Mouse (Mus musculus) embryonic facial prominence, embryonic 12.5 days (tissue): ENCODE measurements at regions not wholly inside any gene's neighbourhood (a gene's known extent, or its start where the extent isn't known, plus 50 kb on each side); places are given as distances from the start of the nearest gene placed in this dataset.

ENCODE experiments used
- ATAC-seq: fragments of 200-750 bp; cut with Nextera tagmentation; 2 replicates; pipeline ENCODE4 v1.8.0; 2017; ENCODE audit not compliant: insufficient number of reproducible peaks, insufficient read depth, low FRiP score, low TSS enrichment
- H3K27ac ChIP-seq: fragments of 300-500 bp; sonication (generic); 2 replicates; pipeline ENCODE4 v1.5.1; 2016; ENCODE audit warnings: mild to moderate bottlenecking
- H3K27me3 ChIP-seq: fragments of 300-500 bp; sonication (generic); 2 replicates; pipeline ENCODE4 v1.6.1; 2016; ENCODE audit warnings: mild to moderate bottlenecking, moderate library complexity
- H3K36me3 ChIP-seq: fragments of 300-500 bp; sonication (generic); 2 replicates; pipeline ENCODE4 v1.6.1; 2016; ENCODE audit warnings: mild to moderate bottlenecking
- H3K4me1 ChIP-seq: fragments of 300-500 bp; sonication (generic); 2 replicates; pipeline ENCODE4 v1.6.1; 2016
- H3K4me2 ChIP-seq: fragments of 300-500 bp; sonication (generic); replicated peaks from 2 replicates; pipeline ENCODE4 v1.6.1; 2016; ENCODE audit warnings: mild to moderate bottlenecking, moderate library complexity
- H3K4me3 ChIP-seq: fragments of 300-500 bp; sonication (generic); 2 replicates; pipeline ENCODE4 v1.5.1; 2016; ENCODE audit warnings: mild to moderate bottlenecking
- H3K9ac ChIP-seq: fragments of 300-500 bp; sonication (generic); 2 replicates; pipeline ENCODE4 v1.6.1; 2016; ENCODE audit warnings: mild to moderate bottlenecking, moderate library complexity
- H3K9me3 ChIP-seq: fragments of 300-500 bp; sonication (generic); 2 replicates; pipeline ENCODE4 v1.6.1; 2016; ENCODE audit warnings: mild to moderate bottlenecking, moderate library complexity
- WGBS: fragments of 180-500 bp; shearing (Covaris S2); methylation state at CpG from one replicate; pipeline ENCODE4 v1.1.7; 2016; 5-methylcytosine and 5-hydroxymethylcytosine counted together

DNA sequence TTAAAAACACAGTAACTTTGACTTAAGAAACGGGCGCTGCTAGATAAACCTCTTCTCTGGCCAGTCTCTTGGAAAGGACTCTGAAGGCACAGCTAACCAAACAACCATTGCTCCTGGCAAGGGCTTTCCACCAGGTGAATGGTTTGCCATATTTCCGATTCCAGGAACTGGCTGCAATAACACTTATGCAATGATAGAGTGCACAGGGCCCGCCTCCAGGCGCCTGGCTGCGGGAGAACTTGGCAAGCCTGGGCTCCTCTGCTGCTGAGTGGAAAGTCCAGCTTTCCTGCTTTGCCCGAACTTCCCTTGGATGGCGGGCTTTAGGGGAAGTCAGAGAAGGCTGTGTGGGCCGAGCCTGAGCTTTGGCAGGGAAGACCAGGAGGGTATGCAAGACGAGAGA, 171.6 kb downstream of the Plpp3 start:
- no peak for ATAC-seq
- Histone ChIP-seq H3K27ac (no peak overlapping the region), H3K27me3 (no peaks in the 10 kb centered on the region), H3K4me2 (no peak overlapping the region), H3K36me3 (no peaks in the 10 kb centered on the region), H3K4me1 (no peaks in the 10 kb centered on the region), H3K4me3 (no peak overlapping the region), H3K9ac (no peak overlapping the region), H3K9me3 (no peaks in the 10 kb centered on the region)
- WGBS, result 80% methylated on average over 10 of the region's 10 CpGs

DNA sequence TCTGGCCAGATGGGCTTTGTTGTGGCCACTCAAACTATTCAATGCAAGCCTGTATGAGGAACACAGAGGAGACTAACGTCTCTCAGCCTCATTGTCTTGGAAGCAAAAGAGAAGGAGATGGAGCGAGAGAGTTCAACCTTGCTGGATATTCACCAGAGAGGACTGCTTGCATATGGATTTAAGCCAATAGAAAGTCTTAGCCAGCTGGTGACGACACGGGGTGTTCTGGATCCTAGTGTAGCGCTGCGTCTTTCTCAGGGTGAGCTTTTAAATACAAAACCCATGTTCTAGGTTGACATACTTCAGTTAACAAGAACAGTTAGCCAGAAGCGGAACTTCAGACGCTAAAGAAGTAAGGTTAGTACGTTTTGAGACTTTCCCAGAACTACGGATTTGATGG, 174.9 kb downstream of the Plpp3 start:
- no peaks in the 10 kb centered on the region for H3K36me3 ChIP-seq
- no peaks in the 10 kb centered on the region for H3K27me3 ChIP-seq
- no peak for ATAC-seq
- H3K27ac ChIP-seq, result no peak overlapping the region
- no peak overlapping the region for H3K4me3 ChIP-seq
- no peaks in the 10 kb centered on the region for H3K9me3 ChIP-seq
- no peaks in the 10 kb centered on the region for H3K4me1 ChIP-seq
- no peak overlapping the region for H3K4me2 ChIP-seq
- H3K9ac ChIP-seq, result no peak overlapping the region
- WGBS, result 92% methylated on average over 10 of the region's 10 CpGs

GRCm38 (mm10) chr4:105335872-105336271, 178.7 kb downstream of the Plpp3 start:
- Histone ChIP-seq H3K27ac (no peak overlapping the region), H3K4me2 (no peak overlapping the region), H3K4me1 (peaks cover 4% of the 10 kb centered on the region; the same call in 1 of the 2 replicates), H3K4me3 (no peak overlapping the region), H3K36me3 (no peaks in the 10 kb centered on the region), H3K27me3 (no peaks in the 10 kb centered on the region), H3K9ac (no peak overlapping the region), H3K9me3 (no peaks in the 10 kb centered on the region)
- no peak for ATAC-seq
- 50% methylated on average over 1 of the region's 1 CpGs for WGBS

GRCm38 (mm10) chr4:105336557-105336956, 179.4 kb downstream of the Plpp3 start:
- no peaks in the 10 kb centered on the region for H3K9me3 ChIP-seq
- no peaks in the 10 kb centered on the region for H3K36me3 ChIP-seq
- no peak overlapping the region for H3K27ac ChIP-seq
- H3K4me2 ChIP-seq, result no peak overlapping the region
- H3K27me3 ChIP-seq, result no peaks in the 10 kb centered on the region
- no peak overlapping the region for H3K9ac ChIP-seq
- WGBS, result 42% methylated on average over 4 of the region's 4 CpGs
- peaks cover 4% of the 10 kb centered on the region; the same call in 1 of the 2 replicates for H3K4me1 ChIP-seq
- H3K4me3 ChIP-seq, result no peak overlapping the region
- ATAC-seq, result no peak

- no peaks in the 10 kb centered on the region for H3K36me3 ChIP-seq
- no peak overlapping the region for H3K9ac ChIP-seq
- no peak overlapping the region for H3K4me3 ChIP-seq
- ATAC-seq, result no peak
- 72% methylated on average over 7 of the region's 7 CpGs for WGBS
- no peaks in the 10 kb centered on the region for H3K9me3 ChIP-seq
- H3K27ac ChIP-seq, result no peak overlapping the region
- H3K4me2 ChIP-seq, result no peak overlapping the region
- H3K4me1 ChIP-seq, result peaks cover 4% of the 10 kb centered on the region; the same call in 1 of the 2 replicates
- H3K27me3 ChIP-seq, result no peaks in the 10 kb centered on the region
Observed at GRCm38 (mm10) chr4:105338131-105338530, 181.0 kb downstream of the Plpp3 start.

DNA sequence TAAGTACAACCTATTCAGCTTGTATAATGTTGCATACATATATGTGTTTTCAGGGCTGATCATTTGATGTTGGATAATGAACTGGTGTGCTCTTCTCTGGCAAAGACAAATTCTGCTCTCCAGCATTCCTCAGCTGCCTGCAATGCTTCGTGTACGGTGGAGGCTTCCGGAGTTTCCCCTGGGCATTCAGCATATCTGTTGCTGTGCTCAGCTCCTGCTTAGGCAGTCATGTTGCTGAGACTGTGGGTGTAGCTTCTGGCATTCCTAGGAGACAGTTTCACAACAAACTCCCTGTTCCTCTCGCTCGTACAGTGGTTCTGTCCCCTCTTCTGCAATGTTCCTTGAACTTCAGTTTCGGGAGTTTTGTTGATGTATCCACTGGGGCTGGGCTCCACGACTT, 181.7 kb downstream of the Plpp3 start:
- no peaks in the 10 kb centered on the region for H3K36me3 ChIP-seq
- H3K9me3 ChIP-seq, result no peaks in the 10 kb centered on the region
- H3K27me3 ChIP-seq, result no peaks in the 10 kb centered on the region
- no peak for ATAC-seq
- H3K27ac ChIP-seq, result no peak overlapping the region
- H3K9ac ChIP-seq, result no peak overlapping the region
- H3K4me3 ChIP-seq, result no peak overlapping the region
- WGBS, result 53% methylated on average over 7 of the region's 7 CpGs
- H3K4me1 ChIP-seq, result peaks cover 4% of the 10 kb centered on the region; the same call in 1 of the 2 replicates
- H3K4me2 ChIP-seq, result no peak overlapping the region

- H3K4me1 ChIP-seq, result peaks cover 4% of the 10 kb centered on the region; the same call in 1 of the 2 replicates
- H3K27me3 ChIP-seq, result no peaks in the 10 kb centered on the region
- H3K9ac ChIP-seq, result no peak overlapping the region
- no peak overlapping the region for H3K27ac ChIP-seq
- H3K36me3 ChIP-seq, result no peaks in the 10 kb centered on the region
- no peaks in the 10 kb centered on the region for H3K9me3 ChIP-seq
- no peak overlapping the region for H3K4me2 ChIP-seq
- no peak for ATAC-seq
- H3K4me3 ChIP-seq, result no peak overlapping the region
- WGBS, result 88% methylated on average over 7 of the region's 7 CpGs
Observed at GRCm38 (mm10) chr4:105341274-105341673, 184.1 kb downstream of the Plpp3 start.

GRCm38 (mm10) chr4:105346846-105347245, 189.7 kb downstream of the Plpp3 start:
- H3K36me3 ChIP-seq, result no peaks in the 10 kb centered on the region
- no peak for ATAC-seq
- H3K4me1 ChIP-seq, result peaks cover under 1% of the 10 kb centered on the region; the same call in 1 of the 2 replicates
- no peak overlapping the region for H3K4me2 ChIP-seq
- no peaks in the 10 kb centered on the region for H3K9me3 ChIP-seq
- no peak overlapping the region for H3K4me3 ChIP-seq
- H3K9ac ChIP-seq, result no peak overlapping the region
- no peak overlapping the region for H3K27ac ChIP-seq
- 93% methylated on average over 8 of the region's 8 CpGs for WGBS
- H3K27me3 ChIP-seq, result no peaks in the 10 kb centered on the region

DNA sequence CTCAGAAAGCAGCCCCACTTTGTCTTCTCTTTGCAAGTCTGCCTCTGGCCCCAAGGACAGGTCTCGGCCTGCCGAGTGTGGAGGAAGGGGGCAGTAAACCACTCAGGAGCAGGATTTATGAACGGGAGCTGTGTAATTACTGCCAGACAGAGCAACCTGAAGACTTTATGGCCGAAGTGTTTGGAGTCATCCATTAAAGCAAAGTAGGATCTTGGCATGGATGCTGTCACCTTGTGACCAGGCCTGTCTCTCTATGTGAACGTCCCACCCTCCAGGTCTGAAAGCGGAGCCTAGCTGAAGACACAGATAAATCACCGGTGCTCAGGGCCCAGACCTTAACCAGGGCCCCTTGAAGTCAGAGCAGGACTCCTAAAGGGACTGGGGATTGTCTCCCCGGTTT, 190.8 kb downstream of the Plpp3 start:
- Histone ChIP-seq H3K36me3 (no peaks in the 10 kb centered on the region), H3K27me3 (no peaks in the 10 kb centered on the region), H3K27ac (no peak overlapping the region), H3K9ac (no peak overlapping the region), H3K4me2 (no peak overlapping the region), H3K9me3 (no peaks in the 10 kb centered on the region), H3K4me3 (no peak overlapping the region), H3K4me1 (peaks cover 7% of the 10 kb centered on the region; the same call in 1 of the 2 replicates)
- ATAC-seq, result no peak
- WGBS, result 55% methylated on average over 8 of the region's 8 CpGs

DNA sequence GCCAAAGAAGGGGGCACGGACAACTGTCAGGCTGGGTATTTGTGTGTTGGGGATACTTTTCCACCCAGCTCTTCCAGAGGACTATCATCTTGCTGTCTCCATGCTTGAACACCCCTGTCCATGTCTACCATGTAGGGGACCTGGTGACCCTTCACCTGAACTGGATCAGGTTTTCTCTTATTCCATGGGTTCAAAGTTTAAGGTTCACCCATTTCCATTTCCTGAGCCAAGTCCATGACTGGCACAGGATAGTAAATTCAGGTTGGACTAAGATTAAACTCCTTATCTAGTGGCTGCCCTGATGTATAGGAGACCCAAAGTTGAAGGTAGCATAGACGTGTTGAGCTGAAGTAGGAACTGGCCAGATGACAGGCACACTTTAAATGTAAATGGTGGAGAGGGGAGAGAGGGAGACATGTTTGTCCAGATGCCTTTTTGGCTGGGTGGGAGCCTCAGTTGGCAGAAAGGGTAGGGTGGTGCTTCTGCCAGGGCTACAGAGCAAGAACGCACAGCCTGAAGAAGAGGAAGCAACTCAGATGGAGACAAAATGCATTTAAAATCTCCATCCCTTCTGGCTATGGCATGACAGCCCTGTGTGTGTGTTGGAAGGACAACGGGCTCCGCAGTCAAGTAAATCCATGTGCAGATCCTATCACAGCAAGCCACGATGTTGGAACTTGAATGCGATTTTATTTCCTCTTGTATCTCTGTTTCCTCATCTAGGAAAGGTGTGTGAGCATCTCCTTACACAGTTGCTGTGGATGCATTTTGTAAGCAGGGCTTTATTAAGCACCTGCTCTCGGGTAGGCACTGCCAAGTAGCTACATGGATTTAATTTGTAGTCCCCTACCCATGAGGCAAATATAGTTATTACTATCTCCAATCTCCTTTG, 192.4 kb downstream of the Plpp3 start:
- Histone ChIP-seq H3K27me3 (no peaks in the 10 kb centered on the region), H3K27ac (no peak overlapping the region), H3K9me3 (no peaks in the 10 kb centered on the region), H3K4me2 (no peak overlapping the region), H3K9ac (no peak overlapping the region), H3K36me3 (no peaks in the 10 kb centered on the region), H3K4me3 (no peak overlapping the region), H3K4me1 (peaks cover 7% of the 10 kb centered on the region; the same call in 1 of the 2 replicates)
- WGBS, result 91% methylated on average over 8 of the region's 8 CpGs
- ATAC-seq, result no peak

- WGBS, result 41% methylated on average over 7 of the region's 7 CpGs
- Histone ChIP-seq H3K4me3 (no peak overlapping the region), H3K27ac (0 out of 2 replicates have a peak overlapping the region, but pooled peaks have one; percentile 4), H3K9me3 (no peaks in the 10 kb centered on the region), H3K4me2 (no peak overlapping the region), H3K9ac (no peak overlapping the region), H3K4me1 (peaks cover 7% of the 10 kb centered on the region; the same call in 1 of the 2 replicates), H3K27me3 (no peaks in the 10 kb centered on the region), H3K36me3 (no peaks in the 10 kb centered on the region)
- ATAC-seq, result no peak
Observed at GRCm38 (mm10) chr4:105352342-105352741, 195.2 kb downstream of the Plpp3 start.

- no peak overlapping the region for H3K4me2 ChIP-seq
- 76% methylated on average over 3 of the region's 3 CpGs for WGBS
- H3K9ac ChIP-seq, result no peak overlapping the region
- no peak for ATAC-seq
- H3K27ac ChIP-seq, result no peak overlapping the region
- H3K4me1 ChIP-seq, result peaks cover 7% of the 10 kb centered on the region; the same call in 1 of the 2 replicates
- H3K4me3 ChIP-seq, result no peak overlapping the region
- H3K36me3 ChIP-seq, result no peaks in the 10 kb centered on the region
- no peaks in the 10 kb centered on the region for H3K9me3 ChIP-seq
- H3K27me3 ChIP-seq, result no peaks in the 10 kb centered on the region
Observed at GRCm38 (mm10) chr4:105352953-105353352, 195.8 kb downstream of the Plpp3 start.
